Mouse (Mus musculus) adrenal gland, adult 8-10 months (tissue): Measurements from ENCODE around the gene Insig2. TPM values are rescaled to one million over a fixed set of nuclear protein-coding genes. Genes with fewer than 3 reads are reported as not detected.

Experiments used
- DNase-seq: peaks from one replicate; pipeline ENCODE4 v3.0.0; 2022
- total RNA-seq, 4 experiments: library from RNA; stranded (reverse); gene quantifications; 2 replicates each; pipeline ENCODE4 v1.2.4; 2022

Insig2 gene
- total RNA-seq, 4 experiments from 2014 or later, result 51.3 to 66.0 (median 56.9) TPM

- DNase-seq, result no peak
Observed at GRCm38 (mm10) chr1:121326591-121327343, 5.6 kb downstream of the Insig2 start.

GRCm38 (mm10) chr1:121323501-121323900 is 8.9 kb downstream of the Insig2 start:
- no peak for DNase-seq

GRCm38 (mm10) chr1:121314766-121315428 is 17.5 kb downstream of the Insig2 start:
- no peak for DNase-seq

- DNase-seq, result no peak
Observed at GRCm38 (mm10) chr1:121313181-121313580, 19.2 kb downstream of the Insig2 start.

- no peak for DNase-seq
Observed at GRCm38 (mm10) chr1:121312326-121312725, 20.1 kb downstream of the Insig2 start.

GRCm38 (mm10) chr1:121296717-121297255 is 35.6 kb downstream of the Insig2 start:
- no peak for DNase-seq

- no peak for DNase-seq
Observed at GRCm38 (mm10) chr1:121293571-121293970, 38.8 kb downstream of the Insig2 start.

GRCm38 (mm10) chr1:121290841-121291240 is 41.5 kb downstream of the Insig2 start:
- DNase-seq, result no peak

- no peak for DNase-seq
Observed at GRCm38 (mm10) chr1:121290340-121290739, 42.0 kb downstream of the Insig2 start.

GRCm38 (mm10) chr1:121284197-121284596 is 48.2 kb downstream of the Insig2 start:
- DNase-seq, result no peak

GRCm38 (mm10) chr1:121280501-121280900 is 51.9 kb downstream of the Insig2 start:
- peak; percentile 58 for DNase-seq

- DNase-seq, result no peak
Observed at GRCm38 (mm10) chr1:121278370-121278769, 54.0 kb downstream of the Insig2 start.

- no peak for DNase-seq
Observed at GRCm38 (mm10) chr1:121277466-121277865, 54.9 kb downstream of the Insig2 start.

- no peak for DNase-seq
Observed at GRCm38 (mm10) chr1:121275961-121276506, 56.4 kb downstream of the Insig2 start.

GRCm38 (mm10) chr1:121260171-121260741 is 72.1 kb downstream of the Insig2 start:
- DNase-seq, result no peak

Other genes starting within 250 kb of the Insig2 start
- gene Ccdc93, start 98.5 kb upstream of the Insig2 start, total RNA-seq, result 10 to 100 TPM; 24.2 to 38.3 (median 30.3) TPM
- not detected for gene Htr5b, start 195.9 kb upstream of the Insig2 start, total RNA-seq
- 10 to 100 TPM; 43.5 to 51.2 (median 47.0) TPM for gene Ddx18, start 235.4 kb upstream of the Insig2 start, total RNA-seq